Mouse (Mus musculus): Measurements from ENCODE around the gene Ormdl3. TPM values are rescaled to one million over a fixed set of nuclear protein-coding genes. Genes with fewer than 3 reads are reported as not detected.

Gene Ormdl3
- 86.2 and 88.2 TPM in 2 replicates for polyA plus RNA-seq (2012; rRNA removed)

GRCm38 (mm10) chr11:98586892-98587563 lies at the start of gene Ormdl3:
Gene Ormdl3, minus strand, starts transcription at chr11:98587368.

DNA sequence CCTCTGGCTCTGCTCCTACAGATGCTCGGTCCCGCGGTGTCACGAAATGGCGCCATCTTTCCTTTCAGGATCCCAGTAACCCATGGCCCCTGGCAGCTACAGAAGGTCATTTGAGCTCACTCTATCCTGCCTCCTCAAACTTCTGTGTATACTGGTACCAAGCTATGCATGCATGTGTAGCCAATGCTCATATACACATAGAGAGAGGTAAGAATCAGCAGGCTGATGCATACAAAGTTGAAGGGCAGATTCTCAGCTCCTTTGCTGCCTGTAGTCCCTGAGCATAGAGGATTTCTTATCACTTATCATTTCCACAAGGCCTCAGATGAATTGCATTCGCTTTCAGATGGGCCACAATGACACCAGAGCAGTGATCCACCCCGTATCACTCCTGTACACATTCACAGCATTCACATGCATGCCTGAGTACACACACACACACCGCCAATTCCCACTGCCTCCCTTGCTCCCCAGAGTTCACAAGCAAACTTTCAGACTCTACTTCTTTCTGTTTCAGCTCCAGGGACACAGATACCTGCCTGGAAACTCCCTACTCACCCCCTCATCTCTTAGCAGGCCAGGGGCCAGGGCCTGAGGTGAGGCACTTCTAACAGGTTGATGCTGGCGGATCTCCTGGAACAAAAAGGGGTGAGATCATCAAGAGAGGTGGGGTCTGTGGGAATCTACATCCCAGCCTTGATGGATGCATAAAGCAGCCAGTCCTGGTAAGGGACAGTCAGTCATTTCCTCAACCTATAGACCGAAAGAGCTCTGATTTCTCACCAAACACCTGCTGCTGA lies 38.6 kb upstream of the Ormdl3 start, which contains the start of the genes Gm12355 and Gsdma3:
TSS of gene Gm12355 (minus strand) at position 51 of the 800 bp plus-strand sequence.
TSS of gene Gsdma3 (plus strand) at position 750 of the 800 bp plus-strand sequence.

DNA sequence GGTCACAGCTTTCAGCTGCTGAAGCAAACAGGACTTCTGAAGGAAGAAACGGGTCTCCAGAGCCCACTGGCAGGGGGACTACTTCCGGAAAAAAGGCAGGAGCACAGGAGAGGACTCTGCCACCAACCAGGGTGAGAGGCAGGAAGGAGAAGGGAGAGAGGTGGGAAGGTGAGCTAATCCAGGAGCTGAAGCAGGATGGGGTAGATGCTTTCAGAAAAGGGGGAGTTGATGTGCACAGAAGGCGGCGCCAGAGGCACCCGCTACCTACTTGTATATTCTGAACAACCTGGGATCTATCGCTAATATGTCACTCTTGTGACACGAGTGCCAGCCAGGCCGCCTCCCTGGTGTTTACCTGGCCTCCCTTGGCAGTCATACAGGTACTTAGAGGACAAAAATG lies 10.8 kb upstream of the Ormdl3 start, which contains the start of gene Lrrc3c:
TSS of gene Lrrc3c (plus strand) at position 301 of the 400 bp plus-strand sequence.

DNA sequence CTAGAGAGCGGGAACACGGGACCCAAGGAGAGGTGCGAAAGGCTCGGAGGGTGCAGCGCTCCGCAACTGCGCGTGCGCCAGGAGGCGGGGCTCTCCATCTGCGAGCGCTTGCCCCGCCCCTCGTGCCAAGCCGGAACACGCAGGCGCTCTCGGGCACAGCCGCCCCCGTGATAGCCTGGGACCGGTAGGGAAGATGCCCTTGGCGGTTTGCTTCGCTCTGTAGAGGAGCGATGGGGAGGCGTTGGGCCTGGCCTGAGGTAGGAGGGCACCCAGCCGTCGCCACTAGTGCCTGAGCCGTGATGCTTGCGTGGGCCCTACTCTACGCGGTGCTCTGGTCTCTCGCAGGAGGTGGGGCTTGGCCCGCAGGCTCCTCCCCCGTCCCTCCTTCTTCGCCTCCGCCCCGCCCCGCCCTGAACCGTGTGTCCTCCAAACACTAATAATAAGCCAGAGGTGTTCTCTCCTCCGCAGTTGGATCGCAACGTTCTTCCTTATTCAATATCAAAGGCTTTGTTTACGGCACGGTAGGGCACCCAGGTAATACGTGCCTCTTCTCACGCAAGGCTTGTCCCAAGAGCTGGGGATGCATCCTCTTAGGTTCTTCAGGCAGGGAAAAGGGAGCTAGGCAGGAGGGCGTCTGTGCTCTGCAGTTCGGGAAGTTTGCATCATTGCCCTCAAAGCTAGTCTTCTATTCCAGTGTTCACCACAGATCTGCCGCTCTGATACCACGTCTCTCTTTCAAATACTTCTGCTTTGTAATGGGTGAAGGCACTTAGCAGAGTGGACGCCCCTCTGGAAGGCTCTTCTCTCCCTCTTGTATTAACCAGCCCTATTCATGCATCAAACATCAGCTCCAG lies 36.0 kb downstream of the Ormdl3 start, which contains the start of gene Zpbp2:
TSS of gene Zpbp2 (plus strand) at position 123 of the 854 bp plus-strand sequence.

GRCm38 (mm10) chr11:98545711-98546231 lies 41.4 kb downstream of the Ormdl3 start, which contains the start of gene Ikzf3:
Gene Ikzf3, minus strand, starts transcription at chr11:98546031.

Other genes with a start within 250 kb of the Ormdl3 start
- 8.3 and 16.4 TPM in 2 replicates for gene Ppp1r1b, start 239.0 kb downstream of the Ormdl3 start, polyA plus RNA-seq (2012; rRNA removed)
- 74.8 and 86.4 TPM in 2 replicates for gene Stard3, start 229.0 kb downstream of the Ormdl3 start, polyA plus RNA-seq (2012; rRNA removed)
- gene Tcap, start 203.6 kb downstream of the Ormdl3 start, polyA plus RNA-seq (2012; rRNA removed) = 0.64 and 2.3 TPM in 2 replicates
- 0.49 and 1.5 TPM in 2 replicates for gene Pnmt, start 200.9 kb downstream of the Ormdl3 start, polyA plus RNA-seq (2012; rRNA removed)
- gene Pgap3, start 186.9 kb downstream of the Ormdl3 start, polyA plus RNA-seq (2012; rRNA removed) = 11.9 and 12.1 TPM in 2 replicates
- 7.7 and 14.8 TPM in 2 replicates for gene Erbb2, start 174.9 kb downstream of the Ormdl3 start, polyA plus RNA-seq (2012; rRNA removed)
- 140 and 174 TPM in 2 replicates for gene Mien1, start 148.4 kb downstream of the Ormdl3 start, polyA plus RNA-seq (2012; rRNA removed)
- gene Grb7, start 141.0 kb downstream of the Ormdl3 start, polyA plus RNA-seq (2012; rRNA removed) = 0.49 and 2.8 TPM in 2 replicates
- 0.30 TPM in 1 of 2 replicates, not detected in the other for gene Ikzf3, start 41.3 kb downstream of the Ormdl3 start, polyA plus RNA-seq (2012; rRNA removed)
- gene Zpbp2, start 36.3 kb downstream of the Ormdl3 start, polyA plus RNA-seq (2012; rRNA removed) = 0.10 and 0.19 TPM in 2 replicates
- not detected in 2 replicates for gene Lrrc3c, start 10.9 kb upstream of the Ormdl3 start, polyA plus RNA-seq (2012; rRNA removed)
- 0.29 and 0.43 TPM in 2 replicates for gene Gm12355, start 38.3 kb upstream of the Ormdl3 start, polyA plus RNA-seq (2012; rRNA removed)
- gene Gsdma3, start 39.0 kb upstream of the Ormdl3 start, polyA plus RNA-seq (2012; rRNA removed) = not detected in 2 replicates
- gene Gsdma2, start 59.4 kb upstream of the Ormdl3 start, polyA plus RNA-seq (2012; rRNA removed) = 0.04 TPM in 1 of 2 replicates, not detected in the other
- not detected in 2 replicates for gene Gsdma, start 77.0 kb upstream of the Ormdl3 start, polyA plus RNA-seq (2012; rRNA removed)
- gene Psmd3, start 95.2 kb upstream of the Ormdl3 start, polyA plus RNA-seq (2012; rRNA removed) = 191 and 196 TPM in 2 replicates
- gene Csf3, start 113.9 kb upstream of the Ormdl3 start, polyA plus RNA-seq (2012; rRNA removed) = 0.08 TPM in 1 of 2 replicates, not detected in the other
- 140 and 153 TPM in 2 replicates for gene Med24, start 142.1 kb upstream of the Ormdl3 start, polyA plus RNA-seq (2012; rRNA removed)
- 555 and 616 TPM in 2 replicates for gene Thra, start 153.3 kb upstream of the Ormdl3 start, polyA plus RNA-seq (2012; rRNA removed)
- gene Nr1d1, start 188.0 kb upstream of the Ormdl3 start, polyA plus RNA-seq (2012; rRNA removed) = 2.9 and 3.1 TPM in 2 replicates
- 108 and 118 TPM in 2 replicates for gene Msl1, start 208.1 kb upstream of the Ormdl3 start, polyA plus RNA-seq (2012; rRNA removed)
- gene Casc3, start 217.5 kb upstream of the Ormdl3 start, polyA plus RNA-seq (2012; rRNA removed) = 74.2 and 75.0 TPM in 2 replicates
- 19.3 and 26.6 TPM in 2 replicates for gene Rapgefl1, start 249.4 kb upstream of the Ormdl3 start, polyA plus RNA-seq (2012; rRNA removed)